Mouse (Mus musculus) E14TG2a.4 (cell line): Measurements from ENCODE around the gene Agpat2.

Source experiments
- CTCF ChIP-seq: conservative IDR thresholded peaks from 2 replicates; pipeline ENCODE4 v1.5.1; 2014; ENCODE audit warnings: low read length
- NANOG ChIP-seq: IDR thresholded peaks from 2 replicates; pipeline ENCODE4 v1.6.1; 2014; ENCODE audit warnings: borderline replicate concordance, low read length, mixed read lengths
- POU5F1 ChIP-seq: IDR thresholded peaks from 2 replicates; pipeline ENCODE4 v1.6.1; 2014; ENCODE audit warnings: low read length, borderline replicate concordance

- TF ChIP-seq CTCF (no peak), POU5F1 (no peak), NANOG (no peak)
Observed at GRCm38 (mm10) chr2:26637316-26637932, 33.2 kb upstream of the Agpat2 start.
